Mouse (Mus musculus) T-helper 1 cell (primary cell): ENCODE data around the gene Crat.

Source experiments
- in situ Hi-C: fragments of 300-600 bp; cut with MboI, MseI; formaldehyde crosslinking; loops from one replicate; pipeline ENCODE4 v1.15.1; 2025; ENCODE audit warnings: high pct_unique_total_duplicates

The Crat gene

DNA sequence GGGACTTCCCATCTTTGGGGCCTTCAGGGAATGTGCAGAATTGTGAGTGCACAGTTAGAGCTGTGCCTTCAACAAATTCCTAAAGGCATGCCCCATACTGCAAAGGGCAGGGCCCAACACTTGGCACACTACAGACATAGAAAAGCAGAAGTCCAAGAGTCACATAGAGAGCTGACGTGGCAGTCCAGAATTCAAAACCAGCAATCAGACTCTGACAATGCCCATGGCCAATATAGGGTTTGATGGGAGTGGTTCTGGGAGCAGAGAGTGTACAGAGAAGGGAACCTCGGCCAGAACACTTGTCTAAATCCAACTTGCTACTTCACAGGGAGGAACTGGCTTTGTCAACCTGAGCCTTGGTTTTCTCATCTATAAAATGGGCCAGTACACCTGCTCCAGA is 8.4 kb downstream of the Crat start:
- in situ Hi-C loops = no loop called here

DNA sequence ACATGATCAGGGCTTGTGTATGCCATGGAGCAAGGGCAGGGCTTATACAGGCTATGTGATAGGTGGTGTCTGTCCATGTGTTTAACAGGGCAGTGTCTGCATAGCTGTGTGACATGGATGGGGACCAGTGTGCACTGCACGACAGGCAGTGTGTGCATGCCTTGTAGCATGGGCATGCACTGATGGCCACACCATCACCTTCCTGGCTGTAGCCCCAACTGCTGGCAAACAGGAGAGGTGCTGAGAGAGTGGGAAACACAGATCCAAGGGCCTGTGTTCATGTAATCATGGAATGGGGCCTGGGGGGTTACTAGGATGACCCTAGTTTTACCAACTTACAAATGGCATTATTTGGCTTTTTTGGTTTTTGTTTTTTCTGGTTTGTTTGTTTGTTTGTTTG is 11.7 kb downstream of the Crat start:
- in situ Hi-C loops = no loop called here

DNA sequence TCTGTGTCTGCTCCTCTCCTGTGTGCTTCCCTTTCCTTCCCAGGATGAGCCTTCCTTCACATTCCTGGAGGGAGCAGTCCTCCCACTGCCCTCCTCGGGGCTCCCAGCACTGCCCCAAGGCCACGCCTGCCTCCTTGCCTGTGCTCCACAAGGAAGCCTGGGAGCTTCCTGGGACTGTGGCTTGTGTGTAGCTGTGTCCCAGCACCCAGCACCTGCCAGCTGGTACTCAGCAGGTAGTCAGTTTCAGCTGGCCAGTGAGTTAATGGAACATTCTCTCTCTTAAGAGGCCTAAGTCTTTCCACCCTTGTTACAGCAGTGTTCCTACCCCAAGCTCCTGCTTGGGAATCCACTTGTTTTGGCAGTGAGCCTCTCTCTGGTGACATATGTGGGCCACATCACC is 12.8 kb downstream of the Crat start:
- in situ Hi-C loops = no loop called here

DNA sequence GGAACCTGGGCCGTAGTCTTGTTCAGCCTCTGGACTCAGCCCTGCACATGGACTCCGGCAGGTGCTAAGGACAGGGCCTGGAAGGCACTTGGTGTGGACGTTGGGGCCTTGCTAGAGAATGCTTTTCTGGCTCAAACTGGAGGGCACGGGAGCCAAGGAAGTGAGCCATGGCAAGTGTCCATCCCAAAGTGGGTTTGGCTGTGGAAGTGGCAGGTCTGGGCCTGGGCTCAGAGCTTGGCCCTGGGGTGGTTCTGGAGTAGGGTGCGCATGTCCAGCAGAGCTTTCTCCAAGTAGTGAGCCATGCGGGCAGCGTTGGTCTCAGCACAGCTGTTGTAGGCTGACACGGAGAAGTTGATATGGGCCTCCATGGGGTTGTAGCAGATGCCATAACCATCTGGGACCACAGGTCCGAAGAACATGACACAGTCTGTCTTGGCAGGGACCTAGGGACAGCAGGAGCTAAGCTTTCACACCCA is 13.2 kb downstream of the Crat start:
- in situ Hi-C loops = no loop called here

DNA sequence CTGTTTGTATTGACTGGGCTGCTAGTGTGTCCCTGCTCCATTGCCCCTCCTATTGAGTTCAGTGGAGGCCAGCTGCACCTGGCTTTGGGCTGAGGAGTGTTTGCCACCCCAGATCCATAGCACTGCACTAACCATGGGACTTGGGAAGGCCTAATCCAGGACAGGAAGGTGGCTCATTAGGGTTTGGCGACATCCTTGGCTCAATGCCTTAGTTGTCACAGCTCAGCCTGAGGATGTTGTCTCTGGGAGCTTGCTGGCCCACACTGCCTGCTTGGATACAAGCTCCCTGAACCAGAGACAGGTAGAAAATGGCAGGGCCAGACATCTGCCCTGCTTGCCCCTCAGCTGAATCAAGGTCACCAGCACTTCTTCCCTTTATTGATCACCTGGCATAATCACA is 14.0 kb downstream of the Crat start:
- in situ Hi-C loops = no loop called here

DNA sequence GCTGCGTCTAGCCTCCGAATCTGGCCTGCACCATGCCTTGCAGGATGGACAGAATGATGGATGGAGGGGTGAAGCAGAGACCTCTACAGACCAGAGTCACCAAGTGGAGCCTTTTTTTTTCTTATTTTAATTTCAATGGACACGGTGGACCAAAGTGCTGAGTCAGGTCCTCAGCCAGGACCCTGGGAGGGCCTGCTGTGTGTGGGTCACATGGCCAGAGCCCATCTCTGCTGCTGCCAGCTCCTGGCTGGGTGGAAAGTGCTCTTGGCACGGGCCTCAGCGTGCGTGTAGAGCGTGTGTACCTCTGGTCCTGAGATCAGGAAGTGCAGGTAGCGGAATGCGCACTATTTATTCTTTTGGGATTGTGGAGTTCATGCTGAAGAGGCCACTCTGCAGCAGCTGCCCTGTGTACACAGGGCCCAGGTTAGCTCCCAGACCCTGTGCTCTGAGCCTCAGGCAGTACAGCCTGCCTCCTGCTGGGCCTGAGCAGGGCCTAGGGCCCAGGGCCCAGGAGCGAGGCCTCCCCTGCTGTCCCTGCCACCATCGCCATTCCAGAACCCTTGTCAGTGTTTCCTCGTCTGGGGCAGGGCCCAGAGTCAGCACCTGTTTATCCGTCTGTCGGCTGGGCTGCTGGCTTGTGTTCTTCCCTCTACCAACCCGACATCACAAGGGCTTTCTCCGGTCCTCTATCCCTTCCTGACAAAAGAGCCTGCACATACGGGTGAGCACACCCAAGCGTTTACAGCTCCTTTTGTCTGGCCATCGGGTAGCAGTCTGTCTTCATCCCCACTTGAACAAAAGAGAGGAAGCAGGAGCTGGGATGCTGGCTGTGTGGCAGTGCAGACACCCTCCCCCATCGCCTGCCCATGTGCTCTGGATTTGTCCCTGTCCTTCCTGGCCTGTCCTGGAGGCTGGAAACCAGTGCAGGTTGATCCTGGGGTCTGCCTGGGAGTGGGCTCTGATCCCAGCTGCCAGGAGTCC is 16.1 kb downstream of the Crat start:
- in situ Hi-C loops = no loop called here

DNA sequence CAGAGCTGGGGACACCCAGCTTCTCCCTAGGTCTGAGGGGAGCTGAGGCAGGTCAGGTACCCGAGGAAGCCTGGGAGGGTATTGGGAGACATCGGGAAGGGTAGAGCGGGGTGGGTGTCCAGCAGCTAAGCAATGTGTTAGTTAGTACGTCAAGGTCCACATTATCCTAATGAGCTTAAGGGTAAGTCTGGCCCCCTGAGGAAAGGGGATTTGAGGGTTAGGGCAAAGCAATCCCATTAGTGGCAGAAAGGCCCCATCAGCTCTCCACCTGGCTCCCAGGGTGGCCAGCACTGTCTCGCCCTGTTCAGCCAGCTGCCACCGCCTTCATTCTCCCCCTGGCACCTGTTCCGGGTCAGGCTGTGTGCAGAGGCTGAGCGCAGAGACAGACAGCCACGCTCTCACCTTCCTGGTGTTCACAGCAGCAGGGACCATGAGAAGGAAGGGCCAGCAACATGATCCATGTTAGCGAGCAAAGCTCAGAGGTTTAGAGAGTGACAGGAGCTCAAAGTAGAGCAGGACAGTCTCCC is 17.6 kb downstream of the Crat start:
- in situ Hi-C loops = no loop called here

DNA sequence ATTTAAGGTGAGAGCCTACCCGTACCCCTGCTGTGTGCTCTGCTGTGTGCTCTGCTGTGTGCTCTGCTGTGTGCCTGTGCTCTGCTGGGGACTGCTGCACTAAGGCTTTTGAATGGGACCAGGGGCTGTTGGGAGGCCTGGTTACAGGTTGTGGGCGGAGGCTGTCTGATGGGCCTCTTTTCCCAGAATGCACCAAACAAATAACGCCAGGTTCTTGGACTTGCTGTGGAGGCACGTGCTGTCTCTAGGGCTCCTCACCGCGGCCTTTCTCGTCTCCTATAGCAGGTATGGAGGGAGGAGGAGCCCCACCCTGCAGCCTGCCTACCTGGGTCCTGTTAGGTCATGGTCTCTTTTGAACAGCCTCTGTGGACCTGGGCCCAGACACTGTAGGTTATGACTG is 19.4 kb downstream of the Crat start:
- in situ Hi-C loops = no loop called here

DNA sequence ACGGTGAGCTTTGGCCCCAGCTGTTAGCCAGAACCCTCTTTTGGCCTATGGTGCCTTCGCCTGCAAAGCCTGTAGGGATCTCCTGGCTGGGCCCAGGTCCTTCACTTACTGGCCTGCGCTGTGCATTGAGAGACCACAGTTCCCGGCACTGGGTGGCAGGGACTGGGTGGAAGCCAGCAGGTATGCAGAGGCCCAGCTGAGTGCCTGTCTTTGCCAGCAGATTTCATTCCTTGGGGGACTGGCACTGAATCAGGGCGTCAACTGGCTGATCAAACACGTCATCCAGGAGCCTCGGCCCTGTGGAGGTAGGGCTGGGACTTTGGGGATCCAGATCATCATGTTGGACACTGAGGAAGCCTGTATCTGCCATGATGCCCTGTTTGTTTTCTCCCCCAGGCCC is 19.9 kb downstream of the Crat start:
- in situ Hi-C loops = no loop called here

DNA sequence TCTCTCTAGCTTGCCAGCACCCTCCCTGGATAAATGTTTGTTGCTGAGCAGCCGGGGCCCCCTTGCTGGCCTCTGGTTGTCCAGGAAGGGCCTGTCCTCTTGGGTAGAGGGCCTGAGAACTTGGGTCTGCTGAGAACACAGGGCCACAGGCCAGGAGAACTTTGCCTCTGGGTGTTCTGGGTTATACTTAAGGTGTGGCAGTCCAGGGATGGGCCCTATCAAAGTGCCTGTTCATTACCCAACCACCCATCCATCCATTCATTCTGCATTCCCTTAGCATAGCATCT is 22.3 kb downstream of the Crat start:
- in situ Hi-C loops = no loop called here

DNA sequence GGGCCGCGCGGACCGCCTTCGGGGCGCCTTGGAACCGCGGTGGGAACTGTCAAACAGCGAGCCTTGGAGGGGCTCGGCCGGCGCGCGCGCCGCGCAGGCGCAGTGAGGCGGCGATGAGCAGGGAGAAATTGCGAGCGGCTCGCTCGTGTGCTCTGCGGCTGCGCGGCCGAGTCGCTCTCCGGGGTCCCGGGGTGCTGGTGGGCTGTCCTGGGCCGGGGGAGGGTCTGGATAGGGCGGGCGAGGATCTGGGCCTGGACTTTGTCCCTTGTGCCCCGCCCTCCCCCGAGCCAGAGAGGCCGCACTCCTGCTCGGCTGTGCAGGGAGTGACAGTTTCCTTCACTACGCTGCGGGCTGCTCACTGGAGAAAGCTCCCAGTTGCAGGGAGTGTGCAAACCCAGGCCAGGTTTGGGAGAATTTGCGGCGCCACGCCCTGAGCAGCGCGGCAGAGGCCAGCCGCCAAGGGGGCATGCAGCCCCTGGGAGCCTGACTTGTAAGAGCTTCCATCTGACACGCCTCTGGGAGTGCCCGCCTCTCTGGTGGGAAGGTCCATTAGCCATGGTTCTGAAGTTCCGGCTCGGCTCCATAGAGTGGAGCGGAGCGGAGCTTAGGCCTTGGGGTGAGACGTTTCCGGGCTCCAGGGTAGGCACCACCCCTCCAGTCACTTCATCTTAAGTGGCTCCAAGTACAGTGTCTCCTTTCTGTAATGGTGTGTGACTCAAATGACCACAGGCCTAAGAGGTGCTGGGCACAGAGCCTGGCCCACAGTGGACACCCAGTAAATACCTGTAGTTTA is 22.8 kb downstream of the Crat start:
- in situ Hi-C loops = no loop called here

DNA sequence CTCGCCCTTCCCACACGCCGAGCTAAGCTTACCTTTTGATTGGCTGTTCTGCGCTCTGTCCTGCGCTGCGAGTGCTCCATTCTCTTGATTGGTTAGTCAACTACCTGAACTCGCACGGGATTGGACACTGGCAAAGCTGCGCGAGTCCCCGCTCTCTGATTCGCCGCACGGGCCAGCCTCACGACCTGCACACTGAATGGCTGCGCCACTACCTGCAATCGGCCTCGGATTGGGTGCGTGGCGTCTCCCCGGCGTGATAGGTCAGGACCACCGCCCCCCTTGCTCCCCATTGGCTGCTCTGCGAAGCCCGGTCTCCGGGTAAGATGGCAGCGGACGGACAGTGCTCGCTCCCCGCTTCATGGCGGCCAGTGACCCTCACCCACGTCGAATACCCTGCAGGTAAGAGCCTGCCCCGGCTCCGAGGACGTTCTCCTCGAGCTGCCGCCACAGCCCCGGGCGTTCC is 23.5 kb downstream of the Crat start, which contains the start of gene Dolpp1:
Dolpp1 (plus strand) TSS at position 141 of the 463 bp plus-strand sequence.
- in situ Hi-C loops = no loop called here

DNA sequence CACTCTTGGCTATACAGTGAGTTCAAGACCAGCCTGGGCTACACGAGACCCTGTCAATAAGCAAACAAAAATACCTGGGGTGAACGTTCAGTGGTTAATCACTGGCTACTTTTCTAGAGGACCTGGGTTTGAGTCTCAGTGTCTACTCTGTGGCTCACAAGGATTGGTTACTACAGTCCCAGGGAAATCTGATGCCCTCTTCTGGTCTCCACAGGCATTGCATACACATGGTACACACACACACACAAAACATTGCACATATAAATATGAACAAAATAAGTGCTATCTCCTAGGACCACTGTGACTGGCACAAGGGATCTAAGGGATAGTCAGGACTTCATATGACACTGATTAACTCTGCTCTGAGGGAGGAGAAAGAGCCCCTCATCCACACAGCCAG is 26.6 kb downstream of the Crat start:
- in situ Hi-C loops = no loop called here

DNA sequence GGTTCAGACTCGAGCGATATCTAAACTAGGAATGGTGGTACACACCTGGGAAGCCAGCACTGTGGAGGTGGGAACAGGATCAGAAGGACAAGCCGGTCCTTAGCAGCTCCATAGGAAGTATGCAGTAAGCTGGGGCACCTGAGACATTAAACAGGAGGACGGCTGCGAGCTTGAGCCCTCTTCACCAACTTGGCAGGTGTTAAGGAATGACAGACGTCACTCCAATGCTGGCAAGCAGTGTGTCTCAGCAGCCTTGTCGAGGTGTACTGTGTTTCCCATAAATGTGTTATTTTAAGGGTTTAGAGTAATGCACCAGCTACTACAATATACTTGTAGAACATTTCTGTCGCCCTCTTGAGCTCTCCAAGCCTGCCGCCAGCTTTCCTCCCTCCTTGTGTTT is 28.7 kb downstream of the Crat start:
- in situ Hi-C loops = no loop called here

DNA sequence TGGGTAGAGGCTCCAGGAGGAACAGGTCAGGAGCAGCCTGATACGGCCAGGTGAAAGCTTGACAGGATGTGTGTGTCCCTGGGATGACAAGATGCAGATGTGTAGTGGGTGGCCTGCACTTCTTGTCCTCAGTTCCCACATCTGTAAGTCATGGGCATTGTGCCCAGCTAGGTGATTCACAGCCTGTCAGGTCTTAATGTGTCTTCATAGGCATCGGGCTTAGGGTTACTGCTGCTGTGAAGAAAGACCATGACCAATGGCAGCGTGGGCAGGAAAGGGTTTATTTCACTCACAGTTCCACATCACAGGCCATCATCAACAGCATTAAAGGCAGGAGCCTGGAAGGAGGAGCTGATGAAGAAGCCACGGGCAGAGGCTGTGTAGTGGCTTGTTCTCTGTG is 30.0 kb downstream of the Crat start:
- in situ Hi-C loops = no loop called here

DNA sequence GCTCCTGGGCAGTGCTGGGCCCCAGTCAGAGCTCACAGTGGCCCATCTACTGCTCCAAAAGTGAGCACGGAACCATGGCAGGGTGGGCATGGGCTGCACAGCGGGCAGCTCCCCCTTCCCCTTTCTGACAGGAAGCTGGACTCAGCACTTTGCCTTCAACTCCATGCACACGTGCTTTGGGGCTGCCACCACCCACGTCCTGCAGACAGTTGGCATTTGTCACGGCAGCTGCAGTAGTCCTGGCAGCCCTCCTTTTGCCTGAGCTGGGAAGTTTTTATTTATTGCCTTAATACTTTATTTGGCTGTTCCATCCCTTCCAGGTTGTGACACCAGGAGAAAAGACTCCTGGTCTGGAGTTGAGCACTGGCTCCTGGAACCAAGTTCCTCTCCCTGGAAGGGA is 30.8 kb downstream of the Crat start:
- in situ Hi-C loops = no loop called here

DNA sequence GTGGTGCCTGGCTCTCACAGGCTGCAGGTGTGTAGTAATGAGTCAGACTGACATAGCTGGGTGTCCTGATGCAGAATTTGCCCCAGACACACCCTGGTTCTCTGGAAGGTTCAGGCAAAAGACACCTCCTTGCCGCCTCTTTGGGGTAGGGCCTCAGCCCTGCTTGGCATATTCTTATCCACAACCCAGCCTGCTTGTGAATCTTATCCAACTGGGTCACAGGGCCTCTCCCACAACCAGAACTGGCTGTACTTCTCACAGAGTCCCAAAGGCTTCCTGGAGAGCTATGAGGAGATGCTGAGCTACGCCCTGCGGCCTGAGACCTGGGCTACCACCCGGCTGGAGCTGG is 34.3 kb downstream of the Crat start:
- in situ Hi-C loops = no loop called here

DNA sequence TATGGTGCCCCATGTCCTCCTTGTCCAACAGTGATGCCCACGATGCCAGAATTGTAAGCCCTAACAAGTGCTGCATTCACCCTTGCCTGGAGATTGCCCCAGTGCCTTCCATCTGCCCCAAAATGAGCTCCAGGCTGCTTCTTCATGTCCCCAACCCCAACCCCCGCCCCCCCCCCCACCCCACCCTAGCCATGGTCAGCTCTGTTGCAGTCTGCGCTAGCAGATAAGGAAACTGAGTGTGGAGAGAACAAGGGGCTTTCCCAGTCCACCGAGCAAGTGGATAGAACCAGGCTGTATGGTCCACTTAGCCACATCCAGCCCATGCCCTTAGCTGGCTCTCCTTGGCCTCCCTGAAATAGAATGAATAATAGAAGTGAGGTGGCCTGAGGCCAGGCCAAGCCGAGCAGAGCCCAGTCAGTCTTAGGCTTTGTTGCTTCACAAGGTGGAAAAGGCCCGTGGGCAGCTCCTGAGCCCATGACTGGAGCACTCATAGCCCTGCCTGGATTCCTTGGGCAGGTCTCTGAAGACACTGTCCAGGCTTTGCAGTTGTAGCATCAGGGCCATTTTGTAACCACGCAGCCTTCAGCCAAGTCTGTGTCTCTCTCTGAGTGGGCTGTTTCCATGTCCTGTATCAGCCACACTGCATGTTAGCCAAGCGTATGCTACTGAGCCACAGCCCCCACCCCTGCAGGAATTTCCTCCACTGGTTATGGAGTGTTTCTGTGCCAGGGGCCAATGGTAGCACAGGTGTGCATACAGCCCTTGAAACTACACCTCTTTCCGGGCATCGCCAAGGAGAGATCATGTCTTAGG is 34.8 kb downstream of the Crat start:
- in situ Hi-C loops = no loop called here

DNA sequence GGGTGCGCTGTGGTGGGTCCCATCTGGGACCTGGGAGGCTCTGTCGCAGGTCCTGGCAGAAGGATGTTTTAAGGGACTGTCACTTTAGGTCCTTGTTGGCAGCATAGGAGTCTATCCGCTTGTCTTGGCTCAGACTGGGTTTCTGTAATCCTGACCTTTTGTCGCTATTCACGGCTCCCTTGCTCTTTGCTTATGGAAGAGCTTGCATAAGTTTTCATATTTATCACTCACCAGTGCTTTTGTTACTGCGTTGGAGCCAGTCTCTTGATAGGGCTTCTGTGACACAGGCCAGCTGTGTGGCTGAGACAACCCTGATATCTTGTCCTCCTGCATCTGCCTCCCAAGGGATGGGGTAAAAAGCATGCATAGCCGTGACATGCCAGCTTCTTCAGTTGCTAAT is 36.3 kb downstream of the Crat start:
- in situ Hi-C loops = no loop called here

DNA sequence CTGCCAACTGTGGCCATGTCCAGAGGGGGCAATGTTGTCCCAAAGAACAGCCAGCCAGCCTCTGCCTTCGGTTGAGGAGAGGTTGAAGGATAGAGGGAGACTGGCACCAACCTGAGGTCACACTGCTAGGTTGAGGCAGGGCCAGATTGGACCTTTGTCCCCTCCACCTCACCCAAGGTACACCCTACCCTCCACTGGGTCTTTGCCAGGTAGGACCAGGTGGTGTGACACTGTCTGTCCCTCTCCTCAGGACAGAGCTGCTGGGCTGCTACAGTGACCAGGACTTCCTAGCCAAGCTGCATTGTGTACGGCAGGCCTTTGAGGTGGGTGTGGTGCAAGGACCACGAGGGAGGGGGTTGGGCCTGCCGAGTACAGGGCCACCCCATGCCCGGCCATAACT is 37.9 kb downstream of the Crat start:
- in situ Hi-C loops = no loop called here

DNA sequence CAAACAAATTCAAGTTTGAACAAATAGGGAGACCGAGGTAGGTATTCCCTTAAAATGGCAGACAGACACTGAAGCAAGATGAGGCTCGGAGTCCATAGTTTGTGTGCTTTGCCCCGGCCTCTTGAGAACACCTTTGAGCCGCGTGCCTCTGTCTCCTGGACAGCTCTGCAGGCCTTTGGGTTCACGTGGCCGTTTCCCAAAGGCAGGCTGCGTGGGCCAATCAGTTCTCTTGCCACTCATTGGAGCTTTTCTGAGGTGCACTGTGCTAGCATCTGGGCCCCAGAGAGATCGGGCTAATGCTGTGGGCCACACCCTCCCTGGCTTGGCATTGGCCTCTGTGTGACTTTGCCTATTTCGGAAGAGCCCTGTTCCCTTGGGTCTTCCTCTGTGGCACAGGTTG is 39.7 kb downstream of the Crat start:
- in situ Hi-C loops = no loop called here

DNA sequence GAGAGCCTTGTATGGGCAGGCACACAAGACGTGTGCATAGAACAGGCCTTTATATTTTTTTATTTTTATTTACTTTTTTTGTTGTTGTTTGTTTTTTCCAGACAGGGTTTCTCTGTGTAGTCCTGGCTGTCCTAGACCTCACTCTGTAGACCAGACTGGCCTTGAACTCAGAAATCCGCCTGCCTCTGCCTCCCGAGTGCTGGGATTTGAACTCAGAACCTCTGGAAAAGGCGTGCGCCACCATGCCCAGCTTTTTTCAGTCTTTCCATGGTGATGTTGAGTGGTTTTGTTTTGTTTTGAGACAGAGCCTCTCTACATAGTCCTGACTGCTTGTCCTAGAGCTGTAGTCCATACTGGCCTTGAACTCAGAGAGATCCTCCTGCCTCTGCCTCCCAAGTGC is 42.9 kb downstream of the Crat start:
- in situ Hi-C loops = no loop called here
